Mouse (Mus musculus) midbrain, postnatal 0 days (tissue): ENCODE measurements at regions not wholly inside any gene's neighbourhood (a gene's known extent, or its start where the extent isn't known, plus 50 kb on each side); places are given as distances from the start of the nearest gene placed in this dataset.
"Not testable (repeated sequence)": the region's sequence is repeated elsewhere in the genome, so short reads cannot be mapped to it uniquely, and the experiment has no call there.

Source experiments
- ATAC-seq: fragments of 200-750 bp; cut with Nextera tagmentation; 2 replicates; pipeline ENCODE4 v1.8.0; 2017; ENCODE audit warnings: moderate number of reproducible peaks, mild to moderate bottlenecking, moderate TSS enrichment, moderate library complexity; ENCODE audit not compliant: low FRiP score
- DNase-seq: peaks from one replicate; pipeline ENCODE4 v3.0.0-alpha.2; 2015; ENCODE audit warnings: low spot score
- H3K27ac ChIP-seq: fragments of 300-500 bp; sonication (generic); 2 replicates; pipeline ENCODE4 v1.5.1; 2014; ENCODE audit warnings: low read depth, mild to moderate bottlenecking, low read length, mixed read lengths
- H3K27me3 ChIP-seq: fragments of 300-500 bp; sonication (generic); 2 replicates; pipeline ENCODE4 v1.6.1; 2014; ENCODE audit warnings: low read length, control low read depth, mixed read lengths; ENCODE audit not compliant: insufficient read depth
- H3K36me3 ChIP-seq: fragments of 300-500 bp; sonication (generic); 2 replicates; pipeline ENCODE4 v1.6.1; 2014; ENCODE audit warnings: low read length, control low read depth, mixed read lengths; ENCODE audit not compliant: insufficient read depth
- H3K4me1 ChIP-seq: fragments of 300-500 bp; sonication (generic); 2 replicates; pipeline ENCODE4 v1.6.1; 2014; ENCODE audit warnings: mild to moderate bottlenecking, control low read depth, antibody characterized with exemption, low read length, mixed read lengths; ENCODE audit not compliant: insufficient read depth
- H3K4me2 ChIP-seq: fragments of 300-500 bp; sonication (generic); 2 replicates; pipeline ENCODE4 v1.6.1; 2014; ENCODE audit warnings: low read depth, mild to moderate bottlenecking, low read length, mixed read lengths; ENCODE audit not compliant: poor library complexity, severe bottlenecking
- H3K4me3 ChIP-seq: fragments of 300-500 bp; sonication (generic); 2 replicates; pipeline ENCODE4 v1.5.1; 2014; ENCODE audit warnings: low read depth, mild to moderate bottlenecking, low read length, moderate library complexity
- H3K9ac ChIP-seq: fragments of 300-500 bp; sonication (generic); replicated peaks from 2 replicates; pipeline ENCODE4 v1.6.1; 2014; ENCODE audit warnings: mild to moderate bottlenecking, low read length, moderate library complexity, mixed read lengths; ENCODE audit not compliant: poor library complexity, severe bottlenecking
- H3K9me3 ChIP-seq: fragments of 300-500 bp; sonication (generic); 2 replicates; pipeline ENCODE4 v1.6.1; 2016; ENCODE audit warnings: low read length, control low read depth
- CTCF ChIP-seq: IDR thresholded peaks from 2 replicates; pipeline ENCODE4 v1.5.1; 2016; ENCODE audit warnings: antibody characterized with exemption, mild to moderate bottlenecking
- WGBS: fragments of 180-500 bp; shearing (Covaris S2); extraction: QIAGEN DNeasy Blood & Tissue Kit; methylation state at CpG from one replicate; pipeline ENCODE4 v1.1.7; 2014; 5-methylcytosine and 5-hydroxymethylcytosine counted together

DNA sequence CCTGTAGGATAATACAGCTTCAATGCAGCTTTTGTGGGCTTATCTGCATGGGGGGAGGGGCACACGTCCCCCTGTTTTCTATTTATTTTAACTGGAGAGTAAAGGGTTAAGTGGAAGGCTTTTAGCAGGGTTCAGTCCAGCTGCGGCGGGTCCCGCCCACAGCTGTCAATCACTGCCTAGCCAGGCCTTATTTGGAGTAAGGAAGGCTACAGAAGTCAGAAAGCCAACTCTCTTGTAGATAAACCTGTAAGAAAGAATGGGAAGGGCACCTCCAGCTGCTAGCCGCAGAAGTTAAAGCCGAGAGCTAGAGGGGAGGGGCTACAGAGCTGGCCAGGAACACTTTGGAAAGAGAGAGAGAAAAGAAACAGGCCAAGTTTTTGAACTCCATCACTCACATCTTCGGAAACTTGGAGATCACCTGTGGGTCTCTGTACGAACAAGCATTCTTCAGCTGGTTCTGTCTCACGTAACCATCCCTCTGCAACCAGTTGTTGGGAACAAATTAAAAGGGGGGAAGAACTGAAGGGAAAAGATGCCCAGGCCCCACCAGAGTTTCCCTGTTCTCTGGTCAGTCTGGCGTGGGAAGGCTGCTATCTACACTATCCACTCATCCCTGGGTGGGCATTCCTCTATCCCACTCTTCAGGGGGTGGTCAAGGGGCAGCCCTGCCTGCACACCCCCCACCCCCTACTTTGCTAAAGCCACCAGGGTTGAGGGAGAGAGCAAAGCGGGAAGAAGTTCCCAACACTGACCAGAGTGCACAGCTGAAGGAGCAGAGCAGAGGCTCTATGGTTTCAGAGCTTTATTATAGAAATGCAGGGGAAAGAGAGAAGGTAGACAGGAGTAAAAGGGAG lies 2969.7 kb downstream of the Gm37988 start:
- H3K36me3 ChIP-seq: no peaks in the 10 kb centered on the region
- no peaks in the 10 kb centered on the region for H3K4me1 ChIP-seq
- ATAC-seq: peak; percentile 25; the same call in 1 of the 2 replicates
- 7% methylated on average over 11 of the region's 11 CpGs for WGBS
- no peak overlapping the region for H3K9ac ChIP-seq
- DNase-seq: no peak
- no peak overlapping the region for H3K27ac ChIP-seq
- TF ChIP-seq CTCF: no peak
- H3K27me3 ChIP-seq: no peaks in the 10 kb centered on the region
- no peaks in the 10 kb centered on the region for H3K9me3 ChIP-seq
- no peak overlapping the region for H3K4me3 ChIP-seq
- no peak overlapping the region for H3K4me2 ChIP-seq

DNA sequence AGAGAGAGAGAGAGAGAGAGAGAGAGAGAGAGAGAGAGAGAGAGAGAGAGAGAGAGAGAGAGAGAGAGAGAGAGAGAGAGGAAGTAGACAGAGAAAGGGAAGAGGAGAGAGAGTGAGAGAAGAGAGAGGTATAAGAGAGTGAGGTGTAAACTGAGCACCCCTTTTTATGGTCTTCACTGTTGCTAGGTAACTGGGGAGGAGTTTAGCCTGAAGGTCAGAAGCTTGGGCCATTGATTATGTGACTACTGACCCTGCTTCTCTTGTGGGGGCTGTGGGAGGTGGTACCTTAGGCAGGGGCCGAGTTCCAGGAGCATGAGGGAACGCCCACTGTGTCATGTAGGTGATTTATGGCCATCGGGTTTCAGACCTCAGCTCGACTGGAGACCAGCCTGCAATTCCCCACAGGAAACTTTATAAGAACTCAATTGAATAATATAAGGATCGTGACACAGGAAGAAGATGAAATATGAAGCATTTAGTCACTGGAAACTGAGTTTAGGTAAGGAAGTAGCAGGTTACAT lies 2970.4 kb downstream of the Gm37988 start:
- WGBS: 33% methylated on average over 5 of the region's 5 CpGs
- not testable (repeated sequence) for H3K9ac ChIP-seq, H3K36me3 ChIP-seq, H3K9me3 ChIP-seq, DNase-seq, H3K4me2 ChIP-seq, H3K27me3 ChIP-seq, H3K4me1 ChIP-seq, ATAC-seq, H3K27ac ChIP-seq, H3K4me3 ChIP-seq

GRCm38 (mm10) chr1:7778657-7779056 lies 2971.0 kb downstream of the Gm37988 start:
- TF ChIP-seq CTCF: no peak
- no peaks in the 10 kb centered on the region for H3K9me3 ChIP-seq
- no peak overlapping the region for H3K9ac ChIP-seq
- no peak overlapping the region for H3K27ac ChIP-seq
- ATAC-seq: 0 out of 2 replicates have a peak, but pooled peaks have one; percentile 26
- no peak overlapping the region for H3K4me2 ChIP-seq
- 65% methylated on average over 2 of the region's 2 CpGs for WGBS
- H3K27me3 ChIP-seq: no peaks in the 10 kb centered on the region
- H3K4me3 ChIP-seq: no peak overlapping the region
- H3K36me3 ChIP-seq: no peaks in the 10 kb centered on the region
- peak; percentile 30 for DNase-seq
- H3K4me1 ChIP-seq: no peaks in the 10 kb centered on the region

DNA sequence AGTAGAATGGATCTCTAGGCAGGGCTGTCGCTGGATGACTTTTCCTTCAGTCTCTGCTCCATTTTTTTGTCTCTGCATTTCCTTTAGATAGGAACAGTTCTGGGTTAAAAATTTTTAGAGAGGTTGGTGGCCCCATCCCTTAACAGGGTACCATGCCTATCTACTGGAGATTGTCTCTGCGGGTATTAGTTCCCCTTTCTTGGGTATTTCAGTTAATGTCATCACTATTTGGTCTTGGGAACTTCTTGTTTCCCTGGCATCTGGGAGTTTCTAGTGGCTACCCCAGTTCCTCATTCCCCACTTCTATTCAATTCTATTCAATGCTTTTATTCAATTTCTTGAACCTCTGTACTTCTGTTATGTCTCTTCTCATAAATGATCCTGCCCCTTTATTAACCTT lies 3016.3 kb downstream of the Gm37988 start:
- H3K4me1 ChIP-seq: no peaks in the 10 kb centered on the region
- H3K9me3 ChIP-seq: no peaks in the 10 kb centered on the region
- TF ChIP-seq CTCF: no peak
- no peak overlapping the region for H3K4me3 ChIP-seq
- ATAC-seq (no peak), DNase-seq (no peak)
- H3K4me2 ChIP-seq: no peak overlapping the region
- H3K36me3 ChIP-seq: no peaks in the 10 kb centered on the region
- 100% methylated on average over 2 of the region's 2 CpGs for WGBS
- no peak overlapping the region for H3K9ac ChIP-seq
- no peak overlapping the region for H3K27ac ChIP-seq
- no peaks in the 10 kb centered on the region for H3K27me3 ChIP-seq
